In the genomic region with DNA sequence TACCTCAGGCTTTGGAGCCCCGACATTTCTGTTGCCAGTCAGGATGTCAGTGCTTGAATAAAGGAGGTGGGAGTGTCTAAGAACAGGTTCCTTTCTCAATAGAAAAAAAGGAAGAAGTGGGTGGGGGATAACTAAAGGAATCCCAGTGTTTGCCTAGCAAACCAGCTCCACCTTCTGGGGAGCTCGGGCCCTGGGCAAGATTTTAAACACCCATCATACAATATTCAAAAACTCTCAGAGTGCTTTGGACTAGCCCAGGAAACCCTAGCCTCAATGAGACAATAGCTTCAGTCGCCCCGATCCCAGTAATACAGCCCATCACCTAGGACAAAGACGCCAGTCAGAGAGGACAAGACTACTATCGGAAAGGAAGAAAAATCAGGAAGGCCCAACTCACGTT, we compare ENCODE assay signal across 9 mouse cellular contexts. TPM values are rescaled to one million over a fixed set of nuclear protein-coding genes. Genes with fewer than 3 reads are reported as not detected.
DNase-seq lines count a peak whose midpoint lies in the region; ATAC-seq and TF ChIP-seq lines count a peak whose summit lies in the region.
"Had no signal": no experiment of that assay in that cellular context is flagged by ENCODE, and none has a peak within 500 bp of the region (broad histone marks: within the 10 kb centered on the region; RNA-seq: fewer than 3 reads in every experiment).

No protein-coding gene starts in this region.

- 0% methylated on average over 7 of the region's 7 CpGs for WGBS in hindbrain, embryonic 11.5 days
- WGBS in lung, postnatal 0 days = under 1% methylated on average over 7 of the region's 7 CpGs

- H3K9me3 ChIP-seq in hindbrain, embryonic 11.5 days (ENCODE audit: control insufficient read depth, low read length) = no peaks in the 10 kb centered on the region
- H3K9me3 ChIP-seq in lung, postnatal 0 days (ENCODE audit: low read length) = no peaks in the 10 kb centered on the region

- peak; percentile 17 for DNase-seq in embryo, embryonic 11.5 days (ENCODE audit: low read depth, low spot score)
- no peak for DNase-seq in embryo, embryonic 9.5 days (ENCODE audit: extremely low spot score)
- peak; percentile 59 to 72 for DNase-seq in right cerebral cortex, postnatal 10 days (ENCODE audit: low spot score in 2 of 2)
- no peak for DNase-seq in right cerebral cortex, adult 2 months (ENCODE audit: low spot score in 2 of 2)
- no peak for DNase-seq in hindbrain, embryonic 11.5 days (ENCODE audit: low spot score)
- DNase-seq in lung, postnatal 0 days (ENCODE audit: low spot score) = peak; percentile 76
- DNase-seq in testis, postnatal 10 days (ENCODE audit: low spot score) = peak; percentile 50
- no peak for DNase-seq in adrenal gland, postnatal 10 days

- peak overlapping the region; percentile 98 for H3K27ac ChIP-seq in hindbrain, embryonic 11.5 days (ENCODE audit: low read depth, low read length)
- peak overlapping the region; percentile 64 for H3K27ac ChIP-seq in lung, postnatal 0 days (ENCODE audit: low read length)

- peak overlapping the region; percentile 68 for H3K9ac ChIP-seq in hindbrain, embryonic 11.5 days (ENCODE audit: low read depth, low read length)
- peak overlapping the region; percentile 19; the same call in 1 of the 2 replicates for H3K9ac ChIP-seq in lung, postnatal 0 days (replicated peaks; ENCODE audit: low read depth)

- no peaks in the 10 kb centered on the region for H3K27me3 ChIP-seq in hindbrain, embryonic 11.5 days (ENCODE audit: control insufficient read depth, insufficient read depth, low read length)
- H3K27me3 ChIP-seq in lung, postnatal 0 days (replicated peaks; ENCODE audit: insufficient read depth, low read length) = no peaks in the 10 kb centered on the region

- peak; percentile 51 for TF ChIP-seq CTCF in lung, postnatal 0 days (IDR thresholded peaks at IDR 0.05)

- peak; percentile 57 for ATAC-seq in hindbrain, embryonic 11.5 days (ENCODE audit: low FRiP score)
- ATAC-seq in lung, postnatal 0 days = peak; percentile 57

- no peaks in the 10 kb centered on the region for H3K36me3 ChIP-seq in hindbrain, embryonic 11.5 days (ENCODE audit: control insufficient read depth, insufficient read depth, low read length)
- H3K36me3 ChIP-seq in lung, postnatal 0 days (ENCODE audit: insufficient read depth, low read length) = no peaks in the 10 kb centered on the region

- H3K4me3 ChIP-seq in hindbrain, embryonic 11.5 days (ENCODE audit: low read depth, low read length) = peak overlapping the region; percentile 60
- H3K4me3 ChIP-seq in lung, postnatal 0 days (ENCODE audit: low read depth, low read length) = peak overlapping the region; percentile 51

- peaks cover 4% of the 10 kb centered on the region; the same call in 1 of the 2 replicates for H3K4me1 ChIP-seq in hindbrain, embryonic 11.5 days (replicated peaks; ENCODE audit: control insufficient read depth, insufficient read depth, low read length)
- no peaks in the 10 kb centered on the region for H3K4me1 ChIP-seq in lung, postnatal 0 days (ENCODE audit: insufficient read depth, low read depth, low read length)

- peak overlapping the region; percentile 45 for H3K4me2 ChIP-seq in hindbrain, embryonic 11.5 days (replicated peaks; ENCODE audit: low read depth, low read length)
- H3K4me2 ChIP-seq in lung, postnatal 0 days (replicated peaks; ENCODE audit: low read depth, low read length) = peak overlapping the region; percentile 58

- TF ChIP-seq EP300 in lung, postnatal 0 days (IDR thresholded peaks at IDR 0.05) = no peak

RNA-seq across cellular contexts. Expression of a gene that starts 0.5 kb away (rescaled TPM):
- 54.8 and 60.5 TPM in 2 replicates for polyA plus RNA-seq in hindbrain, embryonic 11.5 days (2014; fragmentation: Nextera tagmentation; extraction: Ambion mirVana)
- polyA plus RNA-seq in lung, postnatal 0 days (2015; fragmentation: Nextera tagmentation; extraction: Ambion mirVana) = 8.3 and 9.0 TPM in 2 replicates
- 10 to 100 TPM; 19.6 to 25.1 TPM for total RNA-seq in adrenal gland, postnatal 10 days (2021)

RNA-seq across cellular contexts. Expression of a gene that starts 25.4 kb away (rescaled TPM):
- 1.9 and 2.1 TPM in 2 replicates for polyA plus RNA-seq in hindbrain, embryonic 11.5 days (2014; fragmentation: Nextera tagmentation; extraction: Ambion mirVana)
- 0.73 and 1.1 TPM in 2 replicates for polyA plus RNA-seq in lung, postnatal 0 days (2015; fragmentation: Nextera tagmentation; extraction: Ambion mirVana)
- 1 to 10 TPM; 2.3 to 2.6 TPM for total RNA-seq in adrenal gland, postnatal 10 days (2021)
- total RNA-seq: neutrophil, adult 5-6 weeks had no signal

Comparison
In these comparisons a context has a peak if more than half of its experiments do, and no peak if none do; other contexts are left out.
1. DNase-seq: peak in embryo, embryonic 11.5 days (single experiment), right cerebral cortex, postnatal 10 days (2 of 2), lung, postnatal 0 days (single experiment) and testis, postnatal 10 days (single experiment); none in embryo, embryonic 9.5 days (single experiment), right cerebral cortex, adult 2 months (0 of 2), hindbrain, embryonic 11.5 days (single experiment) and adrenal gland, postnatal 10 days (single experiment).